Mouse (Mus musculus): ENCODE data around the gene Ncoa3. TPM values are rescaled to one million over a fixed set of nuclear protein-coding genes. Genes with fewer than 3 reads are reported as not detected.

Ncoa3 gene
- polyA plus RNA-seq, 1 experiment from 2014 or later: 20.4 TPM

DNA sequence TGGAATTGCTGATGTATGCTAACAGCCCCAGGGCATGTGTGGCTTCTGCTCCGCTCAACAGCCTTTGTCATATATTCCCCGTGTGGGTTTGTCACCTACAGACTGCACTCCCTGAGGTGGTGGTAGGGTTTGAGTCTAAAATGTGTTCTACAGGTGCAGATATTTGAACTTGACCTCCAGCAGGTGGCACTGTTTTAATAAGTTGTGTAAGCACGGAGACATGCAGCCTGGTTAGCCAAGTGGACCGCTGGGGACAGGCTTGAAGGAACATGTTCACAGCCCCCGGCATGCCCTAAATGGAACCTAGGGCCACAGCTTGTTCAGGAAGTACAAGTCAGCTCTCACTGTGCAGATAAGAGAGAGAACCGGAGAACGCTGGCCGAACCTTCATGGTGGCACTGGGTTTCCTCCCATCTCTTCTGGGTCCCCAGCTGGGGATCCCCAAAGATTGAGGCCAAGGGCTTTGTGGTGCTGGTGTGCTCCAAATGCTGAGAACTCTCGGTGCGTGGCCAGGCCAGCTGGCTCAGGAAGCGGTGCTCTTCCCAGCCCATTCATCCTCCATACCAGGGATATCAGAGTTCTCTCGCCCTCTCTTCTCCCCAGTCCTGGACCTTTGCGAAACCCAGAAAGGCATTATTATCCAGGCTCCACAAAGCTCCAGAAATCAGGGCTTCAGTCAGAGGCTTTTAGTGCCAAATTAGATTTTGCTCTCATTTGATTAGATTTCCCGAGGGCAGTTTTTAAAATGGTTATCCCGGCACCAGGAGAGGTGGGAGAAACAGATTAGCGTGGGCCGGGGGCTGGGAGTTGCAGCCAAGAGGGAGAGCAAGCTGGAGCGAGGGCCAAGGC is 105.2 kb downstream of the Ncoa3 start:
- peak; percentile 48 for DNase-seq (ENCODE audit: low spot score)

DNA sequence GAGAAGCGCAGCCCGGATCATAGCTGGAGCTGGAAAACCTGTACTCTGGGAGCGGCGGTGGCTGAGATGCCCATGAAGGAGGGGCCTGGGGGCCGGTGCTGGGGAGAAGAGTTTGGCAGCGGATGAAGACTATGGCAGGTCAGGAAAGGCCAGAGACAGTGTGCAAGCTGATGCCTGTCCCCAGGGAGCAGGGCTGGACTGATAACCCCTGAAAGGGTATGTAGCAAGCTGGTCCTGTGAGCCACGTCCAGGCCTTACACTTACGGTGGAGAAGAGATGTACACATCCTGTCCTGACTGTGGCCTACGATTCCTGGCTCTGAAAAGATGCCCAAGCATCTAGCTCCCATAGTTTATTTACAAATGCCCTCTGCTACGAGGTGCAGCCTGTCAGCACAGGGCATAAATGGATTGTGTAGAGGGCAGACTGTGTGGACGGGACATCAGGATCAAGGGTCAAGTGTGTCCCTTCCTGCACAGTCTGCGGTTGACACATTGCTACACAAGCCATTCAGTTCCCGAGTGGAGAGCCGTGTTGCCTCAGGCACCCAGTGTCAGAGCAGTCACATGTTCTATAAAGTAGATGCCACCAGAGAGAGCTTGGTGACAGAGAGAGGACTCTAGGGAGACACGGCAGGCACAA is 106.0 kb downstream of the Ncoa3 start:
- DNase-seq (ENCODE audit: low spot score): no peak

DNA sequence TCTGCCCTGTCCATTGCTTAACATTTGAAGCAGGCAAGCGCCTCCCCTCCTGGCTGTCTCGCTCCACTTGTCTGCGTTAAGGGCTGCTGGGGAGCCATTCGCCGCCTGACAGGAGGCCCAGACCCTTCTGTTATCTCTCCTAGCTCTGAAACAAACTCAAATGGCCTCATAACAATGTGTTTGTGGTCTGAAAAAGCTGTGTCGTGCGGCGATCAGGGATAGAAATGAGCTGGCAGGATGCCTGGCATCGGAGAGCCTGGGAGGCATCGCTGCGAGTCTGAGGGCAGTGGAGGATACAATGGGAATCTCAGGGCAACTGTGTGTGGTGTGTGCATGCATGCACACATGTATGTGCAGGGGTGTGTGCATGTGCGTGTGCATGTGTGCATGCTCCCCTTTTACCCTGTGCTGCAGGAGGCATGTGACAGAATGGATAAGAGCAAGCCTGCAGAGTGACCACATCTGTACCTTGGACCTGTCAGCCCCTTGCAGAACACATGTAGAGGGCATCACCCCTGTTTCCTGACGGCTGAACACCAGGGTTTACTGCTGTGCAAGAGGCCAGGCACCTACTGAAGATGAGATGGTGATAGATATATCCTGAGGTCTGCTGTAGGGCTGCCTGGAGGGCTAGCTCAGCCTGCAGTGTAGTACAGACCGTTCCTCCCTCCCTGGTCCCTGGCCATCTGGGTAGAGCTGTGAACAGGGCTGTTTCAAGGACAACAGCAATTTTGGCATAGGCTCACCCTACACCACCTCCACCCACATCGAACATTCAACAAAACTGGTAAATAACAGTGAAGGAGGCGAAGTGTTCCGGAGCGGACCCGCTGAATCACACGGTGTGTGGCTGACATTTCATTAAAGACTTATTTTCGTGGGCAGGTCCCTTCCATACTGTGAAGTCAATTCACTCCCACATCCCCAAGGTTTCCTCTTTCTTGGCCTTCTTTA is 108.2 kb downstream of the Ncoa3 start:
- no peak for DNase-seq (ENCODE audit: low spot score)

DNA sequence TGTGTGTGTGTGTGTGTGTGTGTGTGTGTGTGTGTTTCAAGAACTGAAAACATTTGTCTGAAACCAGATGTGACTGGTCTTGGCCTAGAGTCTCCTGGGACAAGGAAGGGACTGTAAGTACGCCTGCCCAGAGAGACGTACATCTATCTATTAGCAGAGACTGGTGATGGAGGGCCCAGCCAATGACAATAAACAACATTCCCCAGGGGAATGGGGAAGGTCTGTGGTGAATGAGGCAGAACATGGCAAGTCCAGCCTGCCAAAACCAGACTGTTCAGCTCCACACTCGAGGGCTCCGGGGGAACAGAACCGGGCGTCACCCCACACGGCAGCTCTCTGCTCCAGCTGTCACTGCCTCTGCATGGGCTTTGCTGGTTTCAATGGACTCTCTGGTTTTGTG is 110.5 kb downstream of the Ncoa3 start:
- DNase-seq (ENCODE audit: low spot score): no peak

DNA sequence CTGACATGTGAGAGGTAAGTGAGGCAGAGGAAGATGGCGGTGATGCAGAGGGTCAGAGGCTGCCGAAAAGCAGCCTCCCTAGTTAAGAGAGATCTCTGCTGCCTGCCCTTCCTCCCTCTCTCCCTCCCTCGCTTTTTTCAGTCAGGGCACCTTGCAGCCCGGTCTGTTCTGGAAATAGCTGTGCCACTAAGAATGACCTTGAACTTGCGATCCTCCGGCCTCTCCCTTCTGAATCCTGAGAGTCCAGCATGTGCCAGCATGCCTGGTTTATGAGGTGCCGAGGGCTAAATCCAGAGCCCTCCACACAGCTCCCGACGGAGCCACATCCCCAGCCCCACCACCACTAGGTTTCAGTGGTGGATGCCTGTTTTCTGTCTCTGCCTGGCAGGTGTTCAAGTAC is 113.5 kb downstream of the Ncoa3 start:
- no peak for DNase-seq (ENCODE audit: low spot score)

DNA sequence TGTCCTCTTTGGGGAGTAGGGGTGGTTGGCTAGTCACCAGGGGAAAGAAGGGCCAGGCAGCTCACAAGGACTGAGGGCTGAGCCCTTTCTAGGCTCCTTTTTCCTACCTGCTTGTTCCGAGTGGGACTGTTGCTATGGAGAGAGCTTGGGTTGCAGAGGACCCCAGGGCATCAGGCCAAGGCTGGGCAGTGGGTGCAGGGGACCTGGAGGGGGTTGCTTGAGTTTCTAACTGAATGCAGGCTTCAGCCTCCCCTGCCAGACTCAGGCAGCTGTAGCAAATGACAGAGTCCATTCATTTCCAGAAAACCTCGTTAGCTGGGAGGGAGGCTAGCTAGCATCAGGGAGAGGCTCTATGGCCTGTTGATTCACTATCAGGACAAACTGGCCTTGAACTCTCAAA is 114.2 kb downstream of the Ncoa3 start:
- no peak for DNase-seq (ENCODE audit: low spot score)

DNA sequence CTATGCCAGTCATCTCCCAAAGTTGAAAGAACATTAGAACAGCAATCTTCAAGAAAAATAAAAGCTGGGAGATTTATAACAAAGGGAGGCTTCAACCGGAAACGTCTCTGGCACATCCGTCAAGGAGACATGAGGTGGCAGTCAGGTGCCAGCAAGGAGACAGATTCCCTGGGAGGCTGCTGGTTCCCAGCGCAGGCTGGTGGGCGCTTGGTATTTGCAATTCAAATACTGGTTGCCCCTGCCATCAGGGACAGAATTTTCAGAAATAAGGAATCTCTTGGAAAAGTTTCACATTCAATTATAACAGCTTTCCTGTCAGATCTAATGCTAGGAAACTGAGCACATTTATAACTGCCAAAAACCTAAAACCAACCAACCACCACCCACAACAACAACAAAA is 115.5 kb downstream of the Ncoa3 start:
- DNase-seq (ENCODE audit: low spot score): no peak

DNA sequence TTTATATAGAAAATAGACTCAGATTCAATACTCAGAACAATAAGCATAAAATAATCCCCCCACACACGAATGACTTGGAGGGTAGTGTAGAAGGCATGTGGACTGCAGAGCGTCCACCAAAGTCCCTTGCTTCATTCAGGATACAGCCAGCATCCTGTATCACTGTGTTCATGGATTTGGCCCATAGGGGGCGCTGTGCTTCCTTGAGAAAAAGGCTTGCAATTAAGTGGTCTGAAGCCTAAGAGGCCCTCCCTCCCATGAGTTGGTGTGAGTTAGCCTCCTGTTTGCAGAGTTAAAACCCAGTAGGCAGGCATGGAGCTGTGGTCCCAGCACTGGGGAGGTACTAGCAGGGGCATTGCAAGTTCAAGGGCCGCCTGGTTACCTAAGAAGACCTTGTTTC is 115.9 kb downstream of the Ncoa3 start:
- DNase-seq (ENCODE audit: low spot score): peak; percentile 77

DNA sequence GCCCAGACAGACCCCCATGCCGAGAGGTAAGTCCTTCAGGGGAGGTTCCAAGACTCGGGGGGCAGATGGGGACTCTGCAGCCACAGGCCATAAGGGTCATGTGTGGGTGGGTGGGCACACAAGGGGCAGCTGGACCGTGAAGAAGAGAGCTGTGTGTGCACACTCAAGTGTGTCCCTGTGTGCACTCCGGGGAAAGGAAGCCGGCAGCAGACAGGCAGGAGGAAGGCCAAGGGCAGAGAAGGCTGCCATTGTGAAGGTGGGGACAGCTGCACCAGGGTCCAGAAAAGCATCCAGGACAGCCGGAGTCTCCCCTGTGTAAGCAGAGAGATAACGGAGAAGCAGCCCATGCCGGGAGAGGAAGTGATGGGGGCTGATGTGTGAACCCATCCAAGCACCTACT is 118.3 kb downstream of the Ncoa3 start:
- no peak for DNase-seq (ENCODE audit: low spot score)

DNA sequence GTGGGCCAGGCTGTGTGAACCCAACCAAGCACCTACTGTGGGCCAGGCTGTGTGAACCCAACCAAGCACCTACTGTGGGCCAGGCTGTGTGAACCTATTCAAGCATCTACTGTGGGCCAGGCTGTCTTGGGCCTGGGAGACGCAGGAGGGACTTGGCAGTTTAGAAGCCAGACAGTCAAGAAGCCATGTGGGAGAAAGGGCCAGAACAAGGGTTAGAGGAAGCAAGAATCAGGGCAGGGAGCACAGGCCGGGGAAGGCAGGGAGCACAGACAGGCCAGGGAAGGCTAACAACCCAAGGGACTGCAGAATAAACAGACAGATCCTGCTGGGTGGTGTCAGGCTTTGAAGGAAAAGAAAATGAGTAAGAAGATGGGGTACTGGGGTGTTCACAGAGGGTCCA is 118.8 kb downstream of the Ncoa3 start:
- no peak for DNase-seq (ENCODE audit: low spot score)

DNA sequence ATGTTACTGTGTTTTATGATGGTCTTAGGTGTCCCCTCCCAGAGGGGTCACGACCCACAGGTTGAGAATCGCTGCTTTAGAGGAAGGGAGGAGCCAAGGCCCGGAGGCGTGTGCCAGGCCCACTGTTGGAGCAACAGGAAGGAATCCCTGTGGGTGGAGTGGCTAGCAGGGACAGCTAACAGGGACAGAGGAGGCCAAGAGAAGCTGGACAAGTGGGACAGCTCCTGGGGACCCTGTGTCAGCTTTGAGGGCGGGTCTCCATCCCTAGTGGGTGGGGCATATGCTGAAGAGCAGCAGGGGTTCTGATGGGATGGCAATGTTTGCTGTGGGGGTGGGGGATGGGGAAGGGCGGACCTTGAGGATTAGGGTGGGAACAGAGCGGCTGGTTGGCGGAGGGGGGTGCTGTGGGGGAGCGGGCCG is 119.4 kb downstream of the Ncoa3 start:
- no peak for DNase-seq (ENCODE audit: low spot score)

DNA sequence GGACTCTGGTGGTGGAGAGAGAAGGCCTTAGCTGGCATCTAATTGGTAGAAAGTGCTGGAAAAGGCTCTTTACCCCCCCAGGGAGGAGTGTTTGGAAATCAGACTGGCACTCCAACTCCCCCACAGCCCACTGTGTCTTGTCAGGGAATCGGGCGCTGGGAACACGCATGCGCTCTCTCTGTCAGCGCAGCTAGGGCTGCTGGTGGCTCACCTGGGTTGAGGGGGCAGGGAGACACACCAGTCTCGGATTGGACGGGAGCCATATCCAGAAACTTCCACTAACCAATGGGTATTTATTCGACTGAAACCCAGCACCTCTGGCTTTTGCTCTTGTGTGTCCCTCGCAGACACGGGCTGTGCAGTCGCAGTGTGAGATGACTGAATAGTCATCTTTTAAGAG is 120.5 kb downstream of the Ncoa3 start:
- no peak for DNase-seq (ENCODE audit: low spot score)

DNA sequence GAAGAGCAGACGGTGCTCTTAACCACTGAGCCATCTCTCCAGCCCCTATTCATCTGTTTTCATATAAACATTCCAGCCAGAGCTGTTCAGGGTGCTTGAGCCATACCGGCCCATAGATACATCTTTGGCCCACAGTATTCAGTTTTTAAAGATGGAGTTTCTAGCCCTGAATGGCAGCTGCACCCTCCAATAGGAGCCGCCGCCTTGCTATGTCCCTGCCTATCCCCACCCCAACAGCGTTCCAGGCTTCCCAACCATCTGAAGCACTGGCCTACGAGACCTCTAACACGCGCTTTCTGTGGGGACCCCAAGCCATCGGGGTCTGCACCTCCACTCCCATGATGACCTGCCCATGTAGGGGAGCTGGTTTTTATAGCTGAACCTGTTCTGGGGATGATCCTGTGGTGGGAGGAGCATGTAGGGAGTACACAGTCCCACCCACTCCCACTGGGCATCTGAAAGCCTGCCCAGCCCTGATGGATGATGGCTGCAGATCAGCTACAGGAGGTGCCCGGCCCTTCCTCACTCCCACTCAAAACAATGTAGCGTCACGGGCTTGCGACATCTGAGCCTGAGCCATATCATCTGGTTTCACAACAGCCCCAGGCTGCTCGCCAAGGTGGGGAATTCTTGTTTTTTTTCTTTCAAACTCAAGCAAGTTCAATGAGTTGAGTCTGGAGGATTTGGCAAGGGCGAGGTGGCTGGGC is 123.3 kb downstream of the Ncoa3 start:
- DNase-seq (ENCODE audit: low spot score): no peak

DNA sequence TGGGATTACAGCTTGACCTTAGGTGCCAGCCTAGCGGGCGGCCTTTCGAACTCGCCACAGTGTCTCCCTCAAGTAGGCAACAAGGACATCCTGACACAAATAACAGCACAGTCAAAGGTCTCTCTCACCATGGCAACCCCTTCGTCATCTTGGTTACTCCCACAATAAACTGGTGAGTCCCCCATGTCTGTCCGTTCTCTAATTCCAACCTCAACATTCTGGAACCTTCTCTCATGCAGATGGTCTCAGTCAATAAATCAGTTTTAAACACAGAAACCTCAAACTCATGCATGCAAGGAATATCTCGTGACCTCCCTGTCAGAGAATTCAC is 123.8 kb downstream of the Ncoa3 start:
- DNase-seq (ENCODE audit: low spot score): no peak

DNA sequence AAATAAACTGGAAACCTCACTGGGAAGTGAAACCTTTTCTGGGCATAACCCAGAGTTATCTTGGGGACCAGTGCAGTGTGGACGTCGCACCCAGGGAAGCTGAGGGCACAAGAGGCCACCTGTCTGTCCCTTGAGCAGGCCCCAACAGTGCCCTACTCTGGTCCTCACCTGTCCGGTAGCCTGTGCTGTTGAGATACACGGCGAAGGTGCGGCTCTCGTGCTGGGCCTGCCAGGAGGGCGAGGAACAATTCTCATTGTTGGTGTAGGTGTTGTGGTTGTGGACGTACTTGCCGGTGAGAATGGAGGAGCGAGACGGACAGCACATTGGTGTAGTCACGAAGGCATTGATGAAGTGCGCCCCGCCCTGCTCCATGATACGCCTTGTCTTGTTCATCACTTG is 124.3 kb downstream of the Ncoa3 start:
- DNase-seq (ENCODE audit: low spot score): no peak

DNA sequence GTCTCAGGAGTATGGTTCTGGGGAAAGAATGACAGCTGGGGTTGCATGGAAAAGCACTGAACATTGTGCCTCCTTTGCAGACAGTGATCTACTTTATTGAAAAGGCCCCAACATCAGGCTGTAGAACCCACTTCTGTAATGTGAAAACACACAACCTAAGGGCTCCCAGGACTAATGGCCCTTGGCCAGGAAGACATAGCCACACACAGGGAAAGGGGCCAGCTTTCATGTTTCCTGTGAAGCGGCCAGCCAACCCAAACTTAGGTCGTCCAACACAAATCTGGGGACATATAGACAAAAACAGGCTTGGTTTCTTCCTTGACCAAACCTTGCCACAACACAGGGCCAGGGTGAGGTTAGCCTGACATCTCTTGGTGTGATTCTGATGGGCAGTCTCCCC is 127.6 kb downstream of the Ncoa3 start:
- no peak for DNase-seq (ENCODE audit: low spot score)

DNA sequence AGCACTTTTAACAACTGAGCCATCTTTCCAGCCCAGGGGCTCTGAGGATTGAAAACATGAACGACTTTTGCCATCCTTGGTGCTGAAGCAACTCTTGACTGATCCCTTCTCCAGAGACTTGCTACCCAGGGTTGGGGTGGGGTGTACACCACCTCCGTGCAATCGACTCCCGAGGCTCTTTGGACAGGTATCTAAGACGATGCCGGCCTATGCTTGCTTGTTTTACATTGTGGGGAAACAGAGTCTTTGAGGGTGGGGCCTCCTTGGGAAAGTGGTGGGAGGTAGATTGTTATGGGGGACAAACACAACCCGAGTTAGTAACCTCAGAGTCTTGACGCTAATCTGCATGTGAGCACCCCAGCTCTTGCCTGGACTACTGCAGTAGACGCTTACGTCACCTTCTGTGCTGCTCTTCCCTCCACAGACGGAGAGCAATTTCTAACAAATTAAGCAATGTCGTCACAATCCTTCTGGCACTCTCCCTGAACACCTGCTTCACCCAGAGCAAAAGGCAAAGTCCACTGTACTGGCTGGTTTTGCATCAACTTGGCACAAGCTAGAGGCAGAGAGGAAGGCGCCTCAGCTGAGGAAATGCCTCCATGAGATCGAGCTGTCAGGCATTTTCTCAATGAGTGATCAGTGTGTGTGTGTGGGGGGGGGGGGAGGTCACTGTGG is 129.4 kb downstream of the Ncoa3 start:
- no peak for DNase-seq (ENCODE audit: low spot score)

DNA sequence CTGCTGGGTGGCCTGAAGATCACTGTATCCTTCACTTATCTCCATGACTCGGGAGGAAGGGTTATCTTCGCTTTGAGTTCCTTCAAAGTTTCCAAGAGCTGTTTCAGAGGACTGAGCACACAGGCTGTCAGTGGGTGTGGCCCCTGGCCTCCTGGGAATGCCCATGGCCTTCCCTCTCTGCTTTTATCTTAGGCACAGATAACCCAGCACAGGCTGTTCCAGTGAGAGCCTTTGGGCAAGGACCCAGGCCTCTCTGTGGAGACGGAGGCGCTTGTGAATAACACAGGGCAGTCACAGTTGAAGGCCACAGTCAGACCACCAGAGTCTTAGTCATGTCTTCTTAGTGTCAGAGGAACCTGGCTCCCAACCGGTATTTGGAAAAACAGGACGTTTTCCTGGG is 130.3 kb downstream of the Ncoa3 start:
- DNase-seq (ENCODE audit: low spot score): no peak
